Mouse (Mus musculus): ENCODE results near the gene Ppp1r12a. TPM values are rescaled to one million over a fixed set of nuclear protein-coding genes. Genes with fewer than 3 reads are reported as not detected.

The Ppp1r12a gene
- total and polyA plus RNA-seq, 3 experiments: 15.1 to 168 (median 166) TPM

GRCm38 (mm10) chr10:108290046-108290445 lies 128.1 kb downstream of the Ppp1r12a start:
- no peak for ATAC-seq (ENCODE audit: extremely low read depth, insufficient number of reproducible peaks, low FRiP score, poor library complexity, severe bottlenecking)
- H3K9me3 ChIP-seq (replicated peaks): no peaks in the 10 kb centered on the region
- DNase-seq (ENCODE audit: low spot score): no peak
- TF ChIP-seq GATA2 (IDR thresholded peaks at IDR 0.05; ENCODE audit: borderline replicate concordance, low read depth, low read length) (no peak), POLR2AphosphoS5 (IDR thresholded peaks at IDR 0.05; ENCODE audit: insufficient replicate concordance, low read depth, low read length) (no peak), CTCF (IDR thresholded peaks at IDR 0.05; ENCODE audit: low read depth, low read length) (no peak), TAL1 (conservative IDR thresholded peaks at IDR 0.05; ENCODE audit: low read depth, low read length) (no peak), GATA1 (IDR thresholded peaks at IDR 0.05; ENCODE audit: borderline replicate concordance, low read length) (no peak)
- no peak overlapping the region for H3K4me3 ChIP-seq (ENCODE audit: low read depth, low read length)
- H3K36me3 ChIP-seq (replicated peaks): no peaks in the 10 kb centered on the region
- H3K27me3 ChIP-seq (ENCODE audit: insufficient read depth, low read length): no peaks in the 10 kb centered on the region
- peaks cover 5% of the 10 kb centered on the region; the same call in 1 of the 2 replicates for H3K4me1 ChIP-seq (ENCODE audit: insufficient read depth, low read depth, low read length)

- Histone ChIP-seq H3K9me3 (replicated peaks) (no peaks in the 10 kb centered on the region), H3K4me1 (ENCODE audit: insufficient read depth, low read depth, low read length) (peaks cover 3% of the 10 kb centered on the region; the same call in 1 of the 2 replicates), H3K36me3 (replicated peaks) (no peaks in the 10 kb centered on the region), H3K27me3 (ENCODE audit: insufficient read depth, low read length) (no peaks in the 10 kb centered on the region), H3K4me3 (ENCODE audit: low read depth, low read length) (no peak overlapping the region)
- TF ChIP-seq GATA1 (IDR thresholded peaks at IDR 0.05; ENCODE audit: borderline replicate concordance, low read length) (no peak), POLR2AphosphoS5 (IDR thresholded peaks at IDR 0.05; ENCODE audit: insufficient replicate concordance, low read depth, low read length) (no peak)
- DNase-seq (ENCODE audit: low spot score) (no peak), ATAC-seq (ENCODE audit: extremely low read depth, insufficient number of reproducible peaks, low FRiP score, poor library complexity, severe bottlenecking) (no peak)
These were observed 129.9 kb downstream of the Ppp1r12a start for GRCm38 (mm10) chr10:108291688-108292471.

GRCm38 (mm10) chr10:108292651-108293050 lies 130.7 kb downstream of the Ppp1r12a start:
- no peak for DNase-seq (ENCODE audit: low spot score)
- TF ChIP-seq TAL1 (conservative IDR thresholded peaks at IDR 0.05; ENCODE audit: low read depth, low read length) (no peak), CTCF (IDR thresholded peaks at IDR 0.05; ENCODE audit: low read depth, low read length) (no peak), GATA1 (IDR thresholded peaks at IDR 0.05; ENCODE audit: borderline replicate concordance, low read length) (no peak), POLR2AphosphoS5 (IDR thresholded peaks at IDR 0.05; ENCODE audit: insufficient replicate concordance, low read depth, low read length) (no peak)

GRCm38 (mm10) chr10:108293620-108294195 lies 131.7 kb downstream of the Ppp1r12a start:
- DNase-seq (ENCODE audit: low spot score) (no peak), ATAC-seq (ENCODE audit: extremely low read depth, insufficient number of reproducible peaks, low FRiP score, poor library complexity, severe bottlenecking) (no peak)
- no peak for TF ChIP-seq GATA1 (IDR thresholded peaks at IDR 0.05; ENCODE audit: borderline replicate concordance, low read length)
- no peak for TF ChIP-seq CTCF (IDR thresholded peaks at IDR 0.05; ENCODE audit: low read depth, low read length)
- TF ChIP-seq GATA2 (IDR thresholded peaks at IDR 0.05; ENCODE audit: borderline replicate concordance, low read depth, low read length): no peak
- TF ChIP-seq TAL1 (conservative IDR thresholded peaks at IDR 0.05; ENCODE audit: low read depth, low read length): no peak
- no peaks in the 10 kb centered on the region for H3K9me3 ChIP-seq (replicated peaks)
- no peaks in the 10 kb centered on the region for H3K36me3 ChIP-seq (replicated peaks)
- no peak overlapping the region for H3K4me3 ChIP-seq (ENCODE audit: low read depth, low read length)
- no peaks in the 10 kb centered on the region; the same call in 1 of the 2 replicates for H3K27me3 ChIP-seq (ENCODE audit: insufficient read depth, low read length)
- peaks cover 3% of the 10 kb centered on the region; the same call in 1 of the 2 replicates for H3K4me1 ChIP-seq (ENCODE audit: insufficient read depth, low read depth, low read length)

More at GRCm38 (mm10) chr10:108292651-108293050, 130.7 kb downstream of the Ppp1r12a start:
- no peak overlapping the region for H3K4me3 ChIP-seq (ENCODE audit: low read depth, low read length)
- H3K27me3 ChIP-seq (ENCODE audit: insufficient read depth, low read length): no peaks in the 10 kb centered on the region
- H3K9me3 ChIP-seq (replicated peaks): no peaks in the 10 kb centered on the region
- peaks cover 3% of the 10 kb centered on the region; the same call in 1 of the 2 replicates for H3K4me1 ChIP-seq (ENCODE audit: insufficient read depth, low read depth, low read length)
- H3K36me3 ChIP-seq (replicated peaks): no peaks in the 10 kb centered on the region
- no peak for ATAC-seq (ENCODE audit: extremely low read depth, insufficient number of reproducible peaks, low FRiP score, poor library complexity, severe bottlenecking)

- H3K27me3 ChIP-seq (ENCODE audit: insufficient read depth, low read length): no peaks in the 10 kb centered on the region; the same call in 1 of the 2 replicates
- H3K4me3 ChIP-seq (ENCODE audit: low read depth, low read length): no peak overlapping the region
- ATAC-seq (ENCODE audit: extremely low read depth, insufficient number of reproducible peaks, low FRiP score, poor library complexity, severe bottlenecking) (no peak), DNase-seq (ENCODE audit: low spot score) (no peak)
- H3K36me3 ChIP-seq (replicated peaks): no peaks in the 10 kb centered on the region
- H3K4me1 ChIP-seq (ENCODE audit: insufficient read depth, low read depth, low read length): peaks cover 13% of the 10 kb centered on the region
- TF ChIP-seq TAL1 (conservative IDR thresholded peaks at IDR 0.05; ENCODE audit: low read depth, low read length): no peak
- no peak for TF ChIP-seq GATA2 (IDR thresholded peaks at IDR 0.05; ENCODE audit: borderline replicate concordance, low read depth, low read length)
- no peak for TF ChIP-seq CTCF (IDR thresholded peaks at IDR 0.05; ENCODE audit: low read depth, low read length)
- no peak for TF ChIP-seq GATA1 (IDR thresholded peaks at IDR 0.05; ENCODE audit: borderline replicate concordance, low read length)
- TF ChIP-seq POLR2AphosphoS5 (IDR thresholded peaks at IDR 0.05; ENCODE audit: insufficient replicate concordance, low read depth, low read length): no peak
- no peaks in the 10 kb centered on the region for H3K9me3 ChIP-seq (replicated peaks)
These were observed 132.8 kb downstream of the Ppp1r12a start for GRCm38 (mm10) chr10:108294766-108295165.

- no peak for ATAC-seq (ENCODE audit: extremely low read depth, insufficient number of reproducible peaks, low FRiP score, poor library complexity, severe bottlenecking)
- Histone ChIP-seq H3K4me1 (ENCODE audit: insufficient read depth, low read depth, low read length) (peaks cover 20% of the 10 kb centered on the region), H3K36me3 (replicated peaks) (no peaks in the 10 kb centered on the region), H3K4me3 (ENCODE audit: low read depth, low read length) (no peak overlapping the region), H3K9me3 (replicated peaks) (no peaks in the 10 kb centered on the region), H3K27me3 (ENCODE audit: insufficient read depth, low read length) (no peaks in the 10 kb centered on the region; the same call in 1 of the 2 replicates)
- TF ChIP-seq CTCF (IDR thresholded peaks at IDR 0.05; ENCODE audit: low read depth, low read length) (no peak), GATA2 (IDR thresholded peaks at IDR 0.05; ENCODE audit: borderline replicate concordance, low read depth, low read length) (no peak), POLR2AphosphoS5 (IDR thresholded peaks at IDR 0.05; ENCODE audit: insufficient replicate concordance, low read depth, low read length) (no peak), TAL1 (conservative IDR thresholded peaks at IDR 0.05; ENCODE audit: low read depth, low read length) (no peak), GATA1 (IDR thresholded peaks at IDR 0.05; ENCODE audit: borderline replicate concordance, low read length) (no peak)
- no peak for DNase-seq (ENCODE audit: low spot score)
These were observed 134.5 kb downstream of the Ppp1r12a start for GRCm38 (mm10) chr10:108296446-108296845.

Data from G1E (cell line).